Mouse (Mus musculus): Measurements from ENCODE around the gene Kansl1.

GRCm38 (mm10) chr11:104381887-104382286 is 86.8 kb downstream of the Kansl1 start:
- TF ChIP-seq CTCF (IDR thresholded peaks at IDR 0.05; ENCODE audit: control insufficient read depth, insufficient read depth, insufficient replicate concordance, low read depth, low read length) = no peak
- no peak for TF ChIP-seq POLR2A (IDR thresholded peaks at IDR 0.05; ENCODE audit: control insufficient read depth, low read depth, low read length)
